Comparison of ENCODE assay signal across 9 mouse cellular contexts in the genomic region with DNA sequence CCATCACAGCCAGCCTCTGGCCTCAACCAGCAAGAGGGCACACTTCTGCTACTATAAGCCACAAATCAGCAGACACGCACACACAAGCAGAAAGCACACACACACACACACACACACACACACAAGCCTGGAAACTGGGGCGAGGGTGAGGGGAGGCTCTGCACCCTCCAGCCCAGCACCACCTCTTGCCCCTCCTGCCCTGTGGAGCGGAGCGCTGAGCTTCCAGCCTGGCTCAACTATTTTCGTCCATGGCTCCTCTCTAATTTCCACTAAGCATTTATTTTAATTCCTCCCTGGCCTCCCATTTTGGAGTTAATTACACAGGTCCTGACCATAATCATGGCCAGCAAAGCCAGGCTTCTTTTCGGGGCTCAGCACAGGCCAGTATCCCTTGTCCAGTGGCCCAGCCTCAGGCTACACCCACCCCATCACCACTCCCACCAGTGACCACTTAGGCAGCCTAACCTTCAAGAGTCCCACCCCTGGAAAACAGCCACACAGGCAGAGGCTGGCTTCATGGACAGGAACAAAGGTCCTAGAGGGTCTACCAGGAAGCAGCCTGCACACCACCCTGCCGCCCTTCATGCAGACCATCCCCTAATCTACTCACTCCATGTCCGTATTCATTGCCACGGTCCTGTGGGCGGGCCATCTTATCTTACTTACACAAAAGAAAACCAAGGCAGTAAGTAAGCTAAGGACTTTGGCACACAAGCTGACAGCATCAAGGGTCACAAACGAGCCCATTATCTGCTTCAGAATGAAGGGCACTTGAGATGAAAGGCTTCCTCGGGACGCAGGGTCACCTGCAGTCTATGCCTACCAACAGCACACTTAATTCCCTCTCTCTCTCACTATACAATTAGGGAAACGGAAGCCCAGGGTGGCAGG. TPM values are rescaled to one million over a fixed set of nuclear protein-coding genes. Genes with fewer than 3 reads are reported as not detected.
DNase-seq lines count a peak whose midpoint lies in the region; ATAC-seq and TF ChIP-seq lines count a peak whose summit lies in the region.
"Had no signal": no experiment of that assay in that cellular context is flagged by ENCODE, and none has a peak within 500 bp of the region (broad histone marks: within the 10 kb centered on the region; RNA-seq: fewer than 3 reads in every experiment).

No protein-coding gene starts in this region.

- H3K4me3 ChIP-seq in heart, embryonic 12.5 days, result no peak overlapping the region
- H3K4me3 ChIP-seq in midbrain, embryonic 13.5 days (replicated peaks), result no peak overlapping the region
- no peak overlapping the region for H3K4me3 ChIP-seq in midbrain, postnatal 0 days (ENCODE audit: low read depth, low read length)
- no peak overlapping the region for H3K4me3 ChIP-seq in lung, embryonic 15.5 days
- no peak overlapping the region for H3K4me3 ChIP-seq in stomach, postnatal 0 days (ENCODE audit: low read depth, low read length)

- no peak for DNase-seq in heart, postnatal 25 days (ENCODE audit: low spot score)
- DNase-seq in midbrain, postnatal 0 days (ENCODE audit: low spot score), result no peak
- peak; percentile 41 for DNase-seq in stomach, postnatal 0 days (ENCODE audit: low spot score)
- DNase-seq in urinary bladder, postnatal 4 days (ENCODE audit: low spot score in 2 of 2), result no peak
- no peak for DNase-seq in adrenal gland, postnatal 4 days (ENCODE audit: low spot score in 2 of 2)
- DNase-seq: gastrocnemius, postnatal 36 days had no signal

- H3K27ac ChIP-seq in heart, embryonic 12.5 days (ENCODE audit: poor library complexity, severe bottlenecking), result peak overlapping the region; percentile 49
- no peak overlapping the region for H3K27ac ChIP-seq in midbrain, embryonic 13.5 days
- no peak overlapping the region for H3K27ac ChIP-seq in midbrain, postnatal 0 days (ENCODE audit: low read depth, low read length)
- no peak overlapping the region for H3K27ac ChIP-seq in lung, embryonic 15.5 days
- H3K27ac ChIP-seq in stomach, postnatal 0 days (replicated peaks), result no peak overlapping the region

- peaks cover 4% of the 10 kb centered on the region; the same call in 1 of the 2 replicates for H3K36me3 ChIP-seq in heart, embryonic 12.5 days
- H3K36me3 ChIP-seq in midbrain, embryonic 13.5 days, result peaks cover 15% of the 10 kb centered on the region
- 0 out of 2 replicates have a peak, but pooled peaks cover 3% of the 10 kb centered on the region for H3K36me3 ChIP-seq in midbrain, postnatal 0 days (ENCODE audit: insufficient read depth, low read length)
- no peaks in the 10 kb centered on the region for H3K36me3 ChIP-seq in lung, embryonic 15.5 days
- no peaks in the 10 kb centered on the region for H3K36me3 ChIP-seq in stomach, postnatal 0 days (ENCODE audit: control insufficient read depth, insufficient read depth, low read length)

- H3K4me2 ChIP-seq in heart, embryonic 12.5 days, result no peak overlapping the region; the same call in 1 of the 2 replicates
- no peak overlapping the region for H3K4me2 ChIP-seq in midbrain, embryonic 13.5 days (replicated peaks)
- no peak overlapping the region for H3K4me2 ChIP-seq in midbrain, postnatal 0 days (ENCODE audit: low read depth, low read length, poor library complexity, severe bottlenecking)
- H3K4me2 ChIP-seq in lung, embryonic 15.5 days, result peak overlapping the region; percentile 1; the same call in 1 of the 2 replicates
- no peak overlapping the region for H3K4me2 ChIP-seq in stomach, postnatal 0 days (replicated peaks; ENCODE audit: low read depth)

- peaks cover 9% of the 10 kb centered on the region; the same call in 1 of the 2 replicates for H3K9me3 ChIP-seq in heart, embryonic 12.5 days (replicated peaks)
- H3K9me3 ChIP-seq in midbrain, embryonic 13.5 days, result no peaks in the 10 kb centered on the region
- no peaks in the 10 kb centered on the region for H3K9me3 ChIP-seq in midbrain, postnatal 0 days (ENCODE audit: low read length)
- no peaks in the 10 kb centered on the region for H3K9me3 ChIP-seq in lung, embryonic 15.5 days
- H3K9me3 ChIP-seq in stomach, postnatal 0 days (ENCODE audit: control insufficient read depth, low read length), result no peaks in the 10 kb centered on the region

- no peak for TF ChIP-seq EP300 in stomach, postnatal 0 days (optimal IDR thresholded peaks at IDR 0.05)

- 0 out of 2 replicates have a peak, but pooled peaks have one; percentile 49 for ATAC-seq in heart, embryonic 12.5 days (ENCODE audit: insufficient number of reproducible peaks, low FRiP score)
- 0 out of 2 replicates have a peak, but pooled peaks have one; percentile 9 for ATAC-seq in midbrain, embryonic 13.5 days
- no peak for ATAC-seq in midbrain, postnatal 0 days (ENCODE audit: low FRiP score)
- ATAC-seq in lung, embryonic 15.5 days (ENCODE audit: borderline replicate concordance, extremely low read depth, low FRiP score, low TSS enrichment), result peak; percentile 64
- peak; percentile 29 for ATAC-seq in stomach, postnatal 0 days (ENCODE audit: low FRiP score, low TSS enrichment)

- WGBS in heart, embryonic 12.5 days, result 26% methylated on average over 14 of the region's 14 CpGs
- 36% methylated on average over 14 of the region's 14 CpGs for WGBS in midbrain, embryonic 13.5 days
- WGBS in midbrain, postnatal 0 days, result 49% methylated on average over 14 of the region's 14 CpGs
- 40% methylated on average over 14 of the region's 14 CpGs for WGBS in lung, embryonic 15.5 days
- 55% methylated on average over 14 of the region's 14 CpGs for WGBS in stomach, postnatal 0 days

- peaks cover 56% of the 10 kb centered on the region for H3K4me1 ChIP-seq in heart, embryonic 12.5 days (replicated peaks)
- H3K4me1 ChIP-seq in midbrain, embryonic 13.5 days (replicated peaks), result peaks cover 59% of the 10 kb centered on the region
- 0 out of 2 replicates have a peak, but pooled peaks cover 3% of the 10 kb centered on the region for H3K4me1 ChIP-seq in midbrain, postnatal 0 days (ENCODE audit: insufficient read depth, low read length)
- peaks cover 37% of the 10 kb centered on the region for H3K4me1 ChIP-seq in lung, embryonic 15.5 days
- peaks cover 9% of the 10 kb centered on the region for H3K4me1 ChIP-seq in stomach, postnatal 0 days (replicated peaks; ENCODE audit: control insufficient read depth, insufficient read depth)

- intact Hi-C loops in heart, postnatal 25 days (cut with DNase I), result no loop called here

- no peak for TF ChIP-seq CTCF in midbrain, postnatal 0 days (IDR thresholded peaks at IDR 0.05)
- TF ChIP-seq CTCF in stomach, postnatal 0 days (IDR thresholded peaks at IDR 0.05; ENCODE audit: low read depth), result no peak

- no peak overlapping the region for H3K9ac ChIP-seq in heart, embryonic 12.5 days
- H3K9ac ChIP-seq in midbrain, embryonic 13.5 days (replicated peaks), result no peak overlapping the region
- no peak overlapping the region for H3K9ac ChIP-seq in midbrain, postnatal 0 days (replicated peaks; ENCODE audit: low read length, poor library complexity, severe bottlenecking)
- H3K9ac ChIP-seq in lung, embryonic 15.5 days, result no peak overlapping the region
- no peak overlapping the region for H3K9ac ChIP-seq in stomach, postnatal 0 days (ENCODE audit: low read length)

- H3K27me3 ChIP-seq in heart, embryonic 12.5 days (replicated peaks), result peaks cover 20% of the 10 kb centered on the region; the same call in 1 of the 2 replicates
- no peaks in the 10 kb centered on the region for H3K27me3 ChIP-seq in midbrain, embryonic 13.5 days
- H3K27me3 ChIP-seq in midbrain, postnatal 0 days (ENCODE audit: insufficient read depth, low read length), result no peaks in the 10 kb centered on the region
- H3K27me3 ChIP-seq in lung, embryonic 15.5 days, result no peaks in the 10 kb centered on the region
- no peaks in the 10 kb centered on the region for H3K27me3 ChIP-seq in stomach, postnatal 0 days (ENCODE audit: control insufficient read depth, insufficient read depth, low read length)

RNA-seq across cellular contexts. Expression of gene Vav2, which starts 37.3 kb away (rescaled TPM):
- 4.5 and 5.4 TPM in 2 replicates for polyA plus RNA-seq in heart, embryonic 12.5 days (2016; fragmentation: Nextera tagmentation; extraction: Ambion mirVana)
- total RNA-seq in heart, postnatal 25 days (2021), result 10 to 100 TPM; 12.7 to 13.6 TPM
- polyA plus RNA-seq in midbrain, embryonic 13.5 days (2015; fragmentation: Nextera tagmentation; extraction: Ambion mirVana), result 12.7 and 15.4 TPM in 2 replicates
- total RNA-seq in midbrain, postnatal 0 days (2014; rRNA removed), result 33.6 and 34.8 TPM in 2 replicates
- polyA plus RNA-seq in midbrain, postnatal 0 days (2015; fragmentation: Nextera tagmentation; extraction: Ambion mirVana), result 6.4 TPM in 2 replicates
- polyA plus RNA-seq in lung, embryonic 15.5 days (2015; fragmentation: Nextera tagmentation; extraction: Ambion mirVana), result 9.0 and 9.7 TPM in 2 replicates
- 2.7 and 2.9 TPM in 2 replicates for polyA plus RNA-seq in stomach, postnatal 0 days (2015; fragmentation: Nextera tagmentation; extraction: Ambion mirVana)
- total RNA-seq in adrenal gland, postnatal 4 days (2021), result 10 to 100 TPM; 30.9 to 34.5 TPM

RNA-seq across cellular contexts. Expression of gene Brd3os, which starts 52.6 kb away (rescaled TPM):
- polyA plus RNA-seq in heart, embryonic 12.5 days (2016; fragmentation: Nextera tagmentation; extraction: Ambion mirVana), result 2.9 and 3.2 TPM in 2 replicates
- total RNA-seq in heart, postnatal 25 days (2021), result 1 to 10 TPM in 1 of 2 experiments, under 1 TPM in 1; 0.70 to 1.3 TPM
- 27.9 and 29.0 TPM in 2 replicates for polyA plus RNA-seq in midbrain, embryonic 13.5 days (2015; fragmentation: Nextera tagmentation; extraction: Ambion mirVana)
- total RNA-seq in midbrain, postnatal 0 days (2014; rRNA removed), result 32.9 and 44.2 TPM in 2 replicates
- polyA plus RNA-seq in midbrain, postnatal 0 days (2015; fragmentation: Nextera tagmentation; extraction: Ambion mirVana), result 42.5 and 47.4 TPM in 2 replicates
- polyA plus RNA-seq in lung, embryonic 15.5 days (2015; fragmentation: Nextera tagmentation; extraction: Ambion mirVana), result 6.2 and 7.1 TPM in 2 replicates
- 2.8 and 3.4 TPM in 2 replicates for polyA plus RNA-seq in stomach, postnatal 0 days (2015; fragmentation: Nextera tagmentation; extraction: Ambion mirVana)
- 1 to 10 TPM; 7.7 to 7.8 TPM for total RNA-seq in adrenal gland, postnatal 4 days (2021)
